Mouse (Mus musculus) layer of hippocampus, adult 8-10 months (tissue): ENCODE results near the gene Foxa2. TPM values are rescaled to one million over a fixed set of nuclear protein-coding genes. Genes with fewer than 3 reads are reported as not detected.

ENCODE experiments used
- DNase-seq, 2 experiments: peaks; one replicate each; pipeline ENCODE4 v3.0.0; 2022; ENCODE audit warnings: low spot score in 2 of 2
- microRNA-seq, 2 experiments: library from miRNA; unstranded; fragments of <30 nt; microRNA quantifications; one replicate each; pipeline ENCODE4 v1.2.0; 2022
- total RNA-seq, 4 experiments: library from RNA; stranded (reverse); gene quantifications; 2 replicates each; pipeline ENCODE4 v1.2.4; 2022

Foxa2 gene
- total RNA-seq, 4 experiments from 2014 or later: not detected

DNA sequence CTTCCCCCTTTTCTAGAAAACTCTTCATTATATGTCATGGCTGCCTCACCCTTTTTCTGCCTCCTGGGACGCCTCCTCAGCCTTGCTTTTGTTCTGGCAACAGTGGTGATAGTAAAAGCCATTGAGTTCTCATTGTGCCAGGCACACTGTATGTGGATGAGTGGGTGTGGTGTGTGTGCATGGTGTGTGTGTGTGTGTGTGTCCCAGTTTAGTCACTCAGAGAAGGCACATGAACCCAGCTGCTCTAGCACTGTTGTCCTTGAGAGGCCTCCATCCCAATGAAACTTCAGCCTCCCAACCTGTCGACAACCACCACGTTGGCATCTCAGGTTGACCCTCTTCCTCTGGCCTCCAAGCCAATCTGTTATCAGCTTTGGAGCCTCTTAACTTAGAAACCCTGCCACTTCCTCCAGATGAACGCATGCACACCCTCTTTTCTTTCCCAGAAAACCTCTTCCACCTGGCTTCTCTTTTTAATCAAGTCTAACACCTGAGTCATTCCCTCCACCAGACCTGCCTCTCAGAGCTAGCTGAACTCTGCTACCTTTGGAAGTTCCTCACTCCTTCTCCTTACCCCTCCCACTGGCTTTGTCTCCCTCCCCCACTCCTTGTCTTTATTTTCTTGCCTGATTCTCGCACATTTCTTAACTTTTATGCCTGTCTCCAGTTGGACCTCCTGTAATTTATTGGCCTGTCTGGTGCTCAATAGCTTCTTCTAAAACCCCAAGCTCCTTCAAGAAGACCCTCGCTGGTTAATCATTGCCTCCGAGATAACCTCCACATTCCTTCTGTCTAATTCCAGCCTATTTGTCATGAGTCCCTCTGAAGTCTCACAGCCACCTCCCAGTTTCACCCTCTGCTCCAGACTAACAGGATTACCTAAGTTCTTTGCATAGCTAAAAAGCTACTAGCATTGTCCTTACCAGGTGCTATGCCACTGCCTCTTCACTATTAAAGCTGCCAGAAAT, 41.9 kb downstream of the Foxa2 start:
- no peak for DNase-seq

DNA sequence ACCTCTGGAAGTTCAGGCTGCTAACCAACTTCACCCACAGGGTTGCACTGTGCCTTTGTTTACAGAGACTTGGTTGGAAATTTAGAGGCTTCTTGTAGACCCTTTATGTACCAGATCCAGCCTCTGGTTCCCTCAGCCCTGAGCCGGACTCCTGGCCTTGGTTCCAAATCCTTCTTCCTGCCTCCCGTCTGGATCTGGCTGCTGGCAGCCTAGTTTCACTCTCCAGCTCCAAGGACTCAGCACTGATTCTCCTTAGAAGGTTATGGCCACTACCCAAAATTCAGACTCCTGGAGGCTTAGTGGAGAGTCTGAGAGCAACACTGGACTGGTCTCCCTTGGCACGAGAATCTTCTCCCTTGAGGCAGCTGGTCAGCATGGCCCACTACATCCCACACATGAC, 43.3 kb downstream of the Foxa2 start:
- no peak for DNase-seq

DNA sequence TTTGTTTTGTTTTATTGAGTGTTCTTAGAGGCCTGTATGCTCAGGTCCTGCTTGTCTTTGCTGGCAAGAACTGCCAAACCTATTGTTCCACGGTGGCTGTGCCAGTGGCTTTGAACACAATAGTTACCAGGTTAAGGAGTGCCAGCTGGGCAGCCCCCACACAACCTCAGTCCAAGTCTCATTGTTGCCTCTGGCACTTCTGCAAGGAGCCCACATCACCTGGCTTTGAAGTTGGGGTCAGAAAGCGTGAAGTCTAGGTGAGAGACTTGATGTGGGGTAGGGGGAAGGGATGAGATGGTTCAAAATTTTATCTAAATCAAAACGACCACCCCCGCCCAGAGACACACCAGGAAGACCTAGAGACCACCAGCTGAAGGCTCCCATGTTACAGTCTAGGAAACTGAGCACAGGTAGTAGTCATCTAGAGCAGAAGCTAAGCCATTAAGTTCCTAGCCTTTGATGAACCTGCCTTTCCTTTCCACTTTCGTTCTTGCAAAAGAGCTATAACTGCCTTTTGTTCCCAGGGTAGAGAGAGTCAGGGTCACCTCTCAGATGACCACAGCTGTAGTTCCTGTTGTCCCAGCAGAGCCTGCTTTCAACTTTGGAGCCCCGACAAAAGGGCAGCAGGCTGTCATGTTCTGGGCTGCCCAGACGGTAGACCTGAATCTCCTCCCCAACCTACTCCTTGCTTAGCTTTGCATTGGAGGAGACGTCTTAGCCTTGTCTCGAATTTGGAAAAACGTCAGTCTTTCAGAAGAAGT, 48.4 kb downstream of the Foxa2 start:
- no peak for DNase-seq

DNA sequence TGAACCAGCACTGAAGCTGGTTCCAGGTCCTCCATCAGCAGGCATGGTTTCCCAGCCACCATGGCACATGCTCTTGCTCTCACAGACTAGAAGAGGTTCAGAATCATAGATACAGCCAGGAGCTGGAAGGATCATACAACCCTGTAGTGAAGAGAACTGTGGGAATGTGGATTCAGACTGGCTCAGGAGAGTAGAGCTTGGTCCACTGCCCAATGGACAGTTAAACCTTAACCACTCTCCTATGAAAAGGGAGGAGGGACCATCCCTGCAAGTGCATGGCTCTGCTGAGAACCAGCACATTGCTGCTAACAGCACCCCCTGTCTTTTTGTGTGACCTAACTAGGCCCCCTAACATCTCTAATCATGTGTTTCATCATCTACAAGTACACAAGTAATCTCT, 50.0 kb downstream of the Foxa2 start:
- no peak for DNase-seq

DNA sequence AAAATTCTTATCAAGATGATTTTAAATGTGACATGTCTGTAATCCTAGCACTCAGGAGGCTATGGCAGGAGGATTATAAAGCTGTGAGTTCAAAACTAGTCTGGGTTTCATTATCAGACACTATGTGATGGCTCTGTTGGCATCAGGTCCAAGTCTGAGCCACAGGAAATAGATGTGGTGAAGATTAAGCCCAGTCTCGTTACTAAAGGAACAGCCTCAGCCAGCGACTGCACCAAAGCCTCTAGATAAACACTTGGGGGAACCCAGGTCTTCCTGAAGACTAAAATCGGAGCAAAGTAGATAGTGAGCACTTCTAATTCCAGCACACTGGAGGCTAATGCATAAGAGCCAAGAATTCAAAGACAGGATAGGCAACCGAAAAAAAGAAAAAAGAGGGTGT, 52.9 kb downstream of the Foxa2 start:
- DNase-seq: no peak

DNA sequence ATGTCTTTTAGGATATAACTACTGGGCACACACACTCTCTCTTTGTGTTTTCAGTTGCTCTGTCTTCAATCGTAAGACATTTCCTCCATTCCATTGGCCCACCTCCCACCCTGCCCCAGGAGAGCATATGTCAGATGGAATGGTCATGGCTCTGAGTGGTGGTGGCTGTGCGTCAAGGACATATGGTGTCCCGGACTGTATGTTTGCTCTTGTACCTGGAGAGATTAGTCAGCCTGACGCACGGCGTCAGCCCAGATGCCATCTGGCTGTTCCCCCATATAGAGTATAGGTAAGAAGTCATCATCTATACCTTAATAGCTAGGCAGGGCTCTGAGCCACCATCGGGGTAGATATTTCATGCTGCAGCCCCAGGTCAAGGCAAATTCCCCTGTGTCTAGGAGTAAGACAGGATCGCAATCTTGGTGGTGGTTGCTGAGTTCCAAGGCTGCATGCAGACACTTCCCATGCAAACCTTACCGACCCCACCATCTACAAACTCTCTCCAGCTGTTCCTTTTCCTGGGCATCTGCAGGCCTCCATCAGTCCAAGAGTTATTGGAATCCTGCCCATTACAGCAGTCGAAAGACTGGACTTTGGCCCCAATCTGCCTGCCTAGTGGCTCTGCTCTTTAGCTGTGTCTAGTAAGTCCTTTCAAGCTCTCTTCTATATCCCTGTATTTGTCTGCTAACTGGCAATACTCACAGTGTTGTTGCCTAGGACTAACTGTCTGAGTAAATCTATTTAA, 53.7 kb downstream of the Foxa2 start:
- DNase-seq: no peak

Small RNAs within 50 kb of the gene (microRNA-seq; reads per million reads assigned to microRNA genes)
- gene Gm27420: 0 reads per million in 2 experiments
